Mouse (Mus musculus) liver, embryonic 14 days (tissue): Measurements from ENCODE around the gene Ssx2ip. TPM values are rescaled to one million over a fixed set of nuclear protein-coding genes. Genes with fewer than 3 reads are reported as not detected.

Source experiments
- polyA plus RNA-seq: library from polyadenylated mRNA; depleted of rRNA; stranded (reverse); fragments of >200 nt; gene quantifications from 2 replicates; pipeline ENCODE4 v1.2.3, GENCODE M21; 2012; rRNA removed

The Ssx2ip gene
- 36.1 and 42.8 TPM in 2 replicates for polyA plus RNA-seq

GRCm38 (mm10) chr3:146404311-146405201 lies at the start of gene Ssx2ip:
Ssx2ip (plus strand) TSS chr3:146404642.

GRCm38 (mm10) chr3:146449745-146450250 lies 45.4 kb downstream of the Ssx2ip start, which contains the start of gene Ctbs:
Ctbs (plus strand) TSS chr3:146449795.

Other genes starting within 250 kb of the Ssx2ip start
- gene Lpar3, start 183.7 kb upstream of the Ssx2ip start, polyA plus RNA-seq = 0.01 and 0.03 TPM in 2 replicates
- gene Ctbs, start 45.2 kb downstream of the Ssx2ip start, polyA plus RNA-seq = 1.7 and 2.1 TPM in 2 replicates
- gene Spata1, start 95.1 kb downstream of the Ssx2ip start, polyA plus RNA-seq = 1.3 and 1.6 TPM in 2 replicates
- 126 and 149 TPM in 2 replicates for gene Gng5, start 95.2 kb downstream of the Ssx2ip start, polyA plus RNA-seq
- 24.8 and 25.4 TPM in 2 replicates for gene Rpf1, start 116.8 kb downstream of the Ssx2ip start, polyA plus RNA-seq
- 2.9 and 3.2 TPM in 2 replicates for gene Uox, start 165.8 kb downstream of the Ssx2ip start, polyA plus RNA-seq
- gene Dnase2b, start 211.0 kb downstream of the Ssx2ip start, polyA plus RNA-seq = 0.40 and 0.41 TPM in 2 replicates
- gene 4930503B20Rik, start 246.7 kb downstream of the Ssx2ip start, polyA plus RNA-seq = not detected in 2 replicates